Mouse (Mus musculus) gastrocnemius, postnatal 4 days (tissue): ENCODE results near the gene Cabp4. TPM values are rescaled to one million over a fixed set of nuclear protein-coding genes. Genes with fewer than 3 reads are reported as not detected.
A peak's percentile ranks its signal among the peaks of the same experiment; 100 is the strongest.
"Not testable (repeated sequence)": the region's sequence is repeated elsewhere in the genome, so short reads cannot be mapped to it uniquely, and the experiment has no call there.

ENCODE experiments used
- DNase-seq, 2 experiments: peaks; one replicate each; pipeline ENCODE4 v3.0.0; 2021 to 2022; ENCODE audit warnings: low spot score in 2 of 2, mixed read lengths in 2 of 2
- total RNA-seq, 2 experiments: library from RNA; stranded (reverse); gene quantifications; 2 replicates each; pipeline ENCODE4 v1.2.3; 2021

The Cabp4 gene
- total RNA-seq, 2 experiments from 2014 or later = not detected

- DNase-seq = peak; percentile 96 to 99
Measured at GRCm38 (mm10) chr19:4125741-4126696, 17.8 kb downstream of the Cabp4 start, which contains the start of gene Aip. Gene Aip (minus strand): TSS chr19:4125858.

DNA sequence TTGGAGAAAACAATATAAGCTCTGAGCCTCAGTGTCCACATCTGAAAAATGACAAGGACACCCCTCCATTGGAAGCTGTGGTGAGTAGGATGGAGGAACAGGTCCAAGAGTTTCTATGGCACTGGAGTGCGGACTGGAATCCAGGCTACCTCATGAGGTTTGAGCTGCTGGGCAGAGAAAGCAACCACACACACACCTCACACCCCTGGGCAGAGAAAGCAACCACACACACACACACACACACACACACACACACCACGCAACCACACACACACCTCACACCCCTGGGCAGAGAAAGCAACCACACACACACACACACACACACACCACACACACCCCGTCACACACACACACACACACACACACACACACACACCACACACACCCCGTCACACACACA, 18.6 kb downstream of the Cabp4 start:
- not testable (repeated sequence) for DNase-seq

DNA sequence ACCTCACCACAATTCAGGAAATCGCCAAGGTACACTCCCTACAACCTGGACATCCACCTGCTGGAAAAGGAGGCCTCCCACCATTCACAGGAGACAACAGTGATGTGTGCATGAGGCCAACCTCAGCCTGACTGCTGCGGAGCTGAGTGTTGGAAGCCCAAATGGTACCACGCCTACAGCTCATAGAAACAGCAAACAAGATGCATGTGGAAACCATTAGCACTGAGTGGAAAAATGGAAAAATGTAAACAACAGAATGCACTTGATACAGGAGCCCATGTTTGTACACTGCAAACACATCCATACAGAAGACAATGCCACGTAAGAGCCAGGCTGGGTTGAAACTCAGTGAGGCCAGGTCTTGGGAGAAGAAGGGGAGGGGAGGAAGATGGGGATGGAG, 19.4 kb downstream of the Cabp4 start:
- DNase-seq = no peak

GRCm38 (mm10) chr19:4122411-4123370, 21.1 kb downstream of the Cabp4 start:
- no peak for DNase-seq

- DNase-seq = not testable (repeated sequence)
Measured at GRCm38 (mm10) chr19:4121896-4122295, 21.9 kb downstream of the Cabp4 start.

DNA sequence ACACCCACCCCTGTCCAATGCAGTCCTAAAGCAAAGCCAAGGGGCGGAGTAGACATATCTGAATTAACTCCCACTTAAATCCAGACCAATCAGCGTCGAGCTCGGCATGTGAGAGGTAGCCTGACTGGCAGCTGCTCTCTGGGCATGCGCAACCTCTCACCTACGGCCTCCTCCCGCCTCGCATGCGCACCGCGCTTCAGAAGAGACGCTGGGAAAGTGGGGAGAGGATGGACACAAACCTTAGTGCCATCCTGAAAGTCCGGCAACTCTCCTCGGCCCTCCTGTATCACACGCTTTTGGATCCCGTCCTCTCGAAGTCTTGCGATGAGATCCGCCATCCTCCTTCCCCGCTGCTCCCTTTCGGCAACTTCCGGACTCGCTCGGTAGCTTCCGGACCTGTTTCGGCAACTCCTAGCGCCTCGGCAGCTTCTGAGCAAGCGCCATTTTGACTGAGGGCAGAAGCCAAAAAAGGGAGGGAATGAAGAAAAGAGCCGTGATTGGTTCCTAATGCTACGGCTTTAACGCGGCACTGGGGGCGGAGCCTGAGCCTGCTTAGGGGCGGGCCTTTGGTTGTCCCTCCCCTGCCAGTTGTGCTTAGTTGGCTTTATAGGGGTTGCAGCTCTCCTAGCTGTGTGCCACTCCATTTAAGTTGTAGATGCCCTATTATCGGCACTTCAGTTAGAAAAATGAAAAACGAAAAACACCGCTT, 22.6 kb downstream of the Cabp4 start:
- DNase-seq = peak; percentile 90 to 98

GRCm38 (mm10) chr19:4120496-4120895, 23.3 kb downstream of the Cabp4 start:
- no peak for DNase-seq

GRCm38 (mm10) chr19:4119716-4120487, 23.9 kb downstream of the Cabp4 start:
- no peak for DNase-seq

- no peak for DNase-seq
Measured at GRCm38 (mm10) chr19:4118350-4118749, 25.5 kb downstream of the Cabp4 start.

GRCm38 (mm10) chr19:4117006-4117405, 26.8 kb downstream of the Cabp4 start:
- no peak for DNase-seq

DNA sequence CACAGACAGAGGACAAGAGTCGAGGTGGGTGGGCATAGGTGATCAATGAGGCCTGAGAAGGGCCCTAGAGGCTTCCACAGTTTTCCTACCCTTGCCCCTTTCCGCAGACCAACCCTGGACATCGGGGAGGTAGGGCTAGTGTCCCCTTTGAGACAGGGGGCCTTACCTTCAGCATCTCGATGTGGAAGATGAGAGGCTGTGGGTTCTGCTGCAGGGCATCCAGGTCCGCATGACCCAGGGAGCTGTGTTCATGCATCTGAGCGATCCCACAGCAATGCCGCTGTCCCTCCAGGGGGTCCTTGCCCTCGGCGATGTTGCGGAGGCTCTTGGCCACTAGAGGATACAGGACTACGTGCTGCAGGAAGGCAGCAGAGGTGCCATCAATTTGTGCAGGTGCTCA, 28.0 kb downstream of the Cabp4 start:
- no peak for DNase-seq

DNA sequence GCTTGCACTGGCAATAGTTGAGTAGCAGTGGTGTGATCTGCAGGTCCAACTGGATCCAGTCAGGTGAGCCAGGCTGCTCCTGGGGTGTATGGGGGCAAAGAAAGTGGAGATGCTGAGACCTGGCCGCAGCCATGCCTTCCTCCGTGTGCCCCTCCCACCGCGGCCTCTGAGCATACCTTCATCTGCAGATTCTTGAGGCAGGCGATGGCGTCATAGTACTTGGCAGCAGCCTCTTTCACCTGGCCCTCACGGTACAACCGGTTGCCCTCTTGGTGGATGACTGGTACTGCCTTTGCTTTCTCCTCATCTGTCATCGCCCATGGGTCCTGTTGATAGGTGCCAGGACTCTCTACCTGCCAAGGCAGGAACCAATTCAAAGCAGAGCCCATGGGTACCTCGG, 28.7 kb downstream of the Cabp4 start:
- DNase-seq = no peak

- DNase-seq = no peak
Measured at GRCm38 (mm10) chr19:4114551-4114950, 29.3 kb downstream of the Cabp4 start.

DNA sequence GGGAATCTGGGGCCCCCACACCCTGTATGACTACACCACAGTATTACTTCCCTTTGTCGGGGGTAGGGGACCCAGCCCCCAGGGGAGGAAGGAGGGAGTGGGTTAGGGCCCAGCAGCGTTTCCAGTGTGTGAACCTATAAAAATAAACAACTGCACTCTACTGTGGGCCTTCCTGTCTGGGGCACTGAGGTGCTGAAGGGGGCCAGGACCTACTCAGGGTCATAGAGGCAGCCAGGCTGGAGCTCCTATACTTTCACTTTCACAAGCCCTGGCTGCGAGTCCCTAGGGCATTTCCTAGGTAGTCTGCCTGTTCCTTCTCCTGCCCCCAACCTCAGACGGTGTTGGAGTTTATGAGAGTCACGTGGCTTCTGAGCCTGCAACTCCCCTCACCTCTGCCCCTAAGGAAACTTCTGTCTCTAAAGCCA, 30.0 kb downstream of the Cabp4 start:
- no peak for DNase-seq

DNA sequence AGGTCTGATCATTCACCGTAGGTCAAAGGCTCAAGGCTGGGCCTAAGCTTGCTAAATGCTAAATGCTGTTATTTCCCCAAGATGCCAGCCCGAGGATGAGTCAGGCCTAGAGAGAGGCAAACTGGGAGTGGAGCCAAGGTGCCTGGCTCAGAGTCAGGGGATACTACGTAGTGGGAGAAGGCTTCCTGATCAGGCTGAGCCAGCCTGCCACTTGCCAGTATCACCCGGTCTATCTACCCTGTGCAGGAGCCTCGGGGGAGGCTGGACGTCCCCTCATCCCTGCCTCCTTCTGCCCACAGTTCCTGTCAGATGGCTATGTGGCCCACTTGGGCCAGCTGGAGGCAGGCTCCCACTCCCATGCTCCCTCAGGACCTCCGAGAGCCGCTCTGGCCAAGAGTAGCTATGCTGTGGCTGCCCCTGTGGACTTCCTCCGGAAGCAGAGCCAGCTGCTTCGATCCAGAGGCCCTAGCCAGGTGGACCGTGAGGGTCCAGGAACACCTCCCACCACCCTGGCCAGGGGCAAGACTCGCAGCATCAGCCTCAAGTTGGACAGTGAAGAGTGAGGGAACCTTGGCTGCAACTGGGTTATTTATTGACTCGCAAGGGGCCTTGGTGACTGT, 30.5 kb downstream of the Cabp4 start:
- DNase-seq = peak in 1 of 2 experiments; percentile 73

GRCm38 (mm10) chr19:4112063-4112960, 31.5 kb downstream of the Cabp4 start:
- DNase-seq = no peak

- no peak for DNase-seq
Measured at GRCm38 (mm10) chr19:4108535-4108934, 35.3 kb downstream of the Cabp4 start.

DNA sequence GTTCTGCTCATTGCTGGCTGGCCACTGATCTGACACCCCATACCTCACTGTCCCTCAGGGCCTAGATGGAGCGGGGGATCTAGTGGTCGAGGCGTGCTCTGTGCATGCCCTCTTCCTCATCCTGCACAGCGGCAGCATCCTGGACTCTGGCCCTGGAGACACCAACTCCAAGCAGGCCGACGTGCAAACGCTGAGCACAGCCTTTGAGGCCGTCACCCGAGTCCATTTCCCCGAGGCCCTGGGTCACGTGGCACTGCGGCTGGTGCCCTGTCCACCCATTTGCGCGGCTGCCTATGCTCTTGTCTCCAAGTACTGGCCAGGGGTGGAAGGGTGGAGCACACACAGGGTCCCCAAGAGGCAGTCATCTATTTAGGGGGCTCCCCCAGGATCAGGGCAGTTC, 37.2 kb downstream of the Cabp4 start:
- no peak for DNase-seq
